Mouse (Mus musculus) stomach, embryonic 16.5 days (tissue): ENCODE results near the gene Coro2a. TPM values are rescaled to one million over a fixed set of nuclear protein-coding genes. Genes with fewer than 3 reads are reported as not detected.

Experiments used
- ATAC-seq: fragments of 200-750 bp; cut with Nextera tagmentation; 2 replicates; pipeline ENCODE4 v1.8.0; 2017; ENCODE audit warnings: moderate number of reproducible peaks, moderate TSS enrichment; ENCODE audit not compliant: insufficient read depth, low FRiP score
- H3K27ac ChIP-seq: fragments of 300-500 bp; sonication (generic); 2 replicates; pipeline ENCODE4 v1.5.1; 2014; ENCODE audit warnings: low read length
- H3K27me3 ChIP-seq: fragments of 300-500 bp; sonication (generic); 2 replicates; pipeline ENCODE4 v1.6.1; 2014; ENCODE audit warnings: low read length, control low read depth, mixed read lengths; ENCODE audit not compliant: control insufficient read depth, insufficient read depth
- H3K36me3 ChIP-seq: fragments of 300-500 bp; sonication (generic); 2 replicates; pipeline ENCODE4 v1.6.1; 2014; ENCODE audit warnings: low read length; ENCODE audit not compliant: control insufficient read depth, insufficient read depth
- H3K4me1 ChIP-seq: fragments of 300-500 bp; sonication (generic); 2 replicates; pipeline ENCODE4 v1.6.1; 2014; ENCODE audit warnings: low read length, control low read depth, mixed read lengths; ENCODE audit not compliant: control insufficient read depth, insufficient read depth
- H3K4me2 ChIP-seq: fragments of 300-500 bp; sonication (generic); 2 replicates; pipeline ENCODE4 v1.6.1; 2014; ENCODE audit warnings: low read depth, low read length, mixed read lengths
- H3K4me3 ChIP-seq: fragments of 300-500 bp; sonication (generic); replicated peaks from 2 replicates; pipeline ENCODE4 v1.5.1; 2014; ENCODE audit warnings: mild to moderate bottlenecking, low read length
- H3K9ac ChIP-seq: fragments of 300-500 bp; sonication (generic); 2 replicates; pipeline ENCODE4 v1.6.1; 2014; ENCODE audit warnings: low read length
- H3K9me3 ChIP-seq: fragments of 300-500 bp; sonication (generic); replicated peaks from 2 replicates; pipeline ENCODE4 v1.6.1; 2016; ENCODE audit warnings: low read length, control low read depth; ENCODE audit not compliant: control insufficient read depth
- WGBS: fragments of 180-500 bp; shearing (Covaris S2); extraction: QIAGEN DNeasy Blood & Tissue Kit; methylation state at CpG from one replicate; pipeline ENCODE4 v1.1.7; 2014; 5-methylcytosine and 5-hydroxymethylcytosine counted together
- polyA plus RNA-seq: library from polyadenylated mRNA; unstranded; fragments of >200 nt; fragmentation: Nextera tagmentation; extraction: Ambion mirVana; gene quantifications from 2 replicates; pipeline ENCODE4 v1.2.1, GENCODE M21; 2015

Gene Coro2a
- polyA plus RNA-seq, 1 experiment from 2014 or later = 26.4 TPM

DNA sequence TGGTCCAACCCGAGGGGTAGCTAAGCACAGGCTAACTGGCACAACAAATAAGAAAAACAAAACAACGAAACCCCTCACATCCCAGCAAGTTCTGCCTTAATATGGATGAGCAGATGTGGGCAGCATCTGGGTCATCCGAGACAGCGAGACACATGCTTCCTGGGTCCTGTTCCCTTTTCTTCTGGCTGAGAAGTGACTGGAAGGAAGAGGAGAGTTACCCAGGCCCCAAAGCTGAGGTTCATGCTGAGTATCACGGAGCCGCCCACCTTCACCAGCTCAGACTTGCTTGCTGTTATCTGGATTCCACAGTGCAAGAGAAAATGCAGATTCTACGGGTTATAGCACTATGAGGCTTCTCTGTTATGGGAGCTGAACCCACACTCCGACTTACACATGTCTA lies 18.9 kb upstream of the Coro2a start:
- no peak overlapping the region for H3K9ac ChIP-seq
- no peaks in the 10 kb centered on the region for H3K9me3 ChIP-seq
- H3K4me2 ChIP-seq = no peak overlapping the region
- H3K27me3 ChIP-seq = no peaks in the 10 kb centered on the region
- no peak overlapping the region for H3K27ac ChIP-seq
- ATAC-seq = no peak
- H3K4me3 ChIP-seq = no peak overlapping the region
- H3K4me1 ChIP-seq = no peaks in the 10 kb centered on the region
- 79% methylated on average over 8 of the region's 8 CpGs for WGBS
- no peaks in the 10 kb centered on the region for H3K36me3 ChIP-seq

DNA sequence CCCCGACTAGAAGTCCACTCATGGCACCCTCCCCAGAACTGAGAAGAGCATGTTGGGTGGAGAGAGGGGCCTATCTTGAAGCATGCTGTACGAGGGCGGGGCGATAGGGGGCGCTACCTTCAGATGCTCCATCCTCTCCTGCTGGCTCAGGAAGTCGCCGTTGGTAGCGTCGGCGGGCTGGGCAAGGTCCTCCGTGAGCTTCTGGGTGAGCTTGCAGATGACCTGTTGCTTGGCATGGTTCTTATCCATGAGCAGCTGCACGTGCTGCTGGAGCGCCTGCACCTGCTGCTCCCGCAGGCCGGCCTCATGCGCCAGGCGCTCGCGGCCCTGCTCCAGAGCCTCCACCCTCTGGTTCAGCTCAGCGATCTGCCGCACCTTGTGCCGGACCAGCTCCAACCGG lies 18.3 kb upstream of the Coro2a start:
- Histone ChIP-seq H3K4me1 (no peaks in the 10 kb centered on the region), H3K4me2 (no peak overlapping the region), H3K9ac (peak overlapping the region; percentile 37; the same call in 1 of the 2 replicates), H3K36me3 (no peaks in the 10 kb centered on the region), H3K9me3 (no peaks in the 10 kb centered on the region), H3K27ac (no peak overlapping the region), H3K4me3 (no peak overlapping the region), H3K27me3 (no peaks in the 10 kb centered on the region)
- 15% methylated on average over 23 of the region's 23 CpGs for WGBS
- ATAC-seq = peak; percentile 29; the same call in 1 of the 2 replicates

DNA sequence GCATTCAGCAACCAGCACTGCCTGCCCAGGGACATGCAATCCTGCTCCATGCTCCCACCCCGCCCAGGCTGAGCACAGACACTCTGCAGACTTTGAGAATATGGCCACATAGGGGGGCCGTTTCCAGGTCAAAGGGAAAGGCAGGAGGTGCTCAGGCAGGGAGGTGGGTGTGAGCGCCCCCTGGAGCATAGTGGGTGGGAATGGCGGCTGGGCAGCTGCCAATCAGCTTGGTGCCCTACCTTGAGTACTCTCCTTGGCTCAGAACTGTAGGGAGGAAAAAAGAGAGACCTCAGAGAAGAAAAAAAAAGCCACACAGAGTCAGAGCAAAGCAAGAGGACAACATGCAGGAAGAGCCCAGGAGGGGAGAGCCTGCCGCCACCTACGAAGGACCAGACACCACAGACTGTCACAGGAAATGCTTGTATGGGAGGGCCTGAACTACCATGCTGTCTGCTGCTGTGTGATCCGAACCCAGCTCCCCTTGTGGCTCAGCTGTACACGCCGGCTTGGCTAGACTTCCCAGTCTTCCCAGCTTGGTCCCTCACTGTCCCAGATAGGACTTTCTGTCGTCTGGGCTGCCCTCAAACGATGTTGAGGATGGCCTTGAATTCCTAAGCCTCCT lies 16.3 kb upstream of the Coro2a start:
- ATAC-seq = no peak
- Histone ChIP-seq H3K4me1 (no peaks in the 10 kb centered on the region), H3K9ac (no peak overlapping the region), H3K27ac (no peak overlapping the region), H3K27me3 (no peaks in the 10 kb centered on the region), H3K4me2 (no peak overlapping the region), H3K9me3 (no peaks in the 10 kb centered on the region), H3K4me3 (no peak overlapping the region), H3K36me3 (no peaks in the 10 kb centered on the region)
- WGBS = 57% methylated on average over 11 of the region's 11 CpGs

- Histone ChIP-seq H3K27ac (no peak overlapping the region), H3K9ac (no peak overlapping the region), H3K27me3 (no peaks in the 10 kb centered on the region), H3K9me3 (no peaks in the 10 kb centered on the region), H3K4me2 (no peak overlapping the region), H3K4me3 (no peak overlapping the region), H3K36me3 (no peaks in the 10 kb centered on the region), H3K4me1 (no peaks in the 10 kb centered on the region)
- 72% methylated on average over 6 of the region's 6 CpGs for WGBS
- ATAC-seq = 0 out of 2 replicates have a peak, but pooled peaks have one; percentile 10
Measured at GRCm38 (mm10) chr4:46617408-46617807, 15.4 kb upstream of the Coro2a start.

GRCm38 (mm10) chr4:46614641-46615040 lies 12.6 kb upstream of the Coro2a start:
- 70% methylated on average over 9 of the region's 9 CpGs for WGBS
- Histone ChIP-seq H3K4me3 (no peak overlapping the region), H3K9ac (no peak overlapping the region), H3K27me3 (no peaks in the 10 kb centered on the region), H3K4me1 (no peaks in the 10 kb centered on the region), H3K9me3 (no peaks in the 10 kb centered on the region), H3K27ac (no peak overlapping the region), H3K4me2 (no peak overlapping the region), H3K36me3 (no peaks in the 10 kb centered on the region)
- no peak for ATAC-seq

DNA sequence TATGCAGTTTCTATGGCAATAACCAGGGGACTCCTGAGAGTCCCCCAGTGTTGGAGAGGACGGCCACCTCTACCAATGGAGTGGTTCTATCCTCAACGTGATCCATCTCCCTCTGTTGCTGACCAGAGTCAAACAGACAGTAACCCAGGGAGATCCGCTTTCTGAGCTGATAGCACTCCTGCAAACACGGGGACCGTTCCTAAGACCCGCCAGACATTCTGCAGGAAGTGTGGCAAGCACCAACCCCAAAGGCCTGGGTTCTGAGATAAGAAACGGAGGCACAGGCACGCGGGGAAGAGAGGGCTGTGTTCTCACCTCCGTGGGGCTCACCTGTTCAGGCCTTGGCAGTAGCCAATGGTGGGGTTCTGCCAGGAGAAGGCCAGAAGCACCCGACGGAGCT lies 11.6 kb upstream of the Coro2a start:
- ATAC-seq = no peak
- WGBS = 66% methylated on average over 12 of the region's 12 CpGs
- no peak overlapping the region for H3K4me3 ChIP-seq

GRCm38 (mm10) chr4:46611181-46611580 lies 9.2 kb upstream of the Coro2a start:
- H3K36me3 ChIP-seq = no peaks in the 10 kb centered on the region
- no peaks in the 10 kb centered on the region for H3K9me3 ChIP-seq
- H3K4me1 ChIP-seq = no peaks in the 10 kb centered on the region
- no peak overlapping the region for H3K4me2 ChIP-seq
- H3K27ac ChIP-seq = no peak overlapping the region
- 2% methylated on average over 4 of the region's 4 CpGs for WGBS
- H3K4me3 ChIP-seq = no peak overlapping the region
- no peak overlapping the region for H3K9ac ChIP-seq
- no peak; the same call in 1 of the 2 replicates for ATAC-seq
- no peaks in the 10 kb centered on the region for H3K27me3 ChIP-seq

More for the DNA sequence above, 11.6 kb upstream of the Coro2a start:
- Histone ChIP-seq H3K27me3 (no peaks in the 10 kb centered on the region), H3K4me1 (no peaks in the 10 kb centered on the region), H3K4me2 (no peak overlapping the region), H3K27ac (no peak overlapping the region), H3K9ac (no peak overlapping the region), H3K36me3 (no peaks in the 10 kb centered on the region), H3K9me3 (no peaks in the 10 kb centered on the region)

- Histone ChIP-seq H3K4me2 (no peak overlapping the region), H3K27me3 (no peaks in the 10 kb centered on the region), H3K9ac (no peak overlapping the region), H3K9me3 (no peaks in the 10 kb centered on the region), H3K27ac (no peak overlapping the region), H3K4me3 (no peak overlapping the region), H3K36me3 (no peaks in the 10 kb centered on the region), H3K4me1 (no peaks in the 10 kb centered on the region)
- ATAC-seq = no peak
- WGBS = 55% methylated on average over 3 of the region's 3 CpGs
Measured at GRCm38 (mm10) chr4:46607601-46608000, 5.6 kb upstream of the Coro2a start.

- Histone ChIP-seq H3K9me3 (no peaks in the 10 kb centered on the region), H3K27me3 (peaks cover 14% of the 10 kb centered on the region), H3K27ac (no peak overlapping the region), H3K4me3 (no peak overlapping the region), H3K9ac (no peak overlapping the region), H3K4me2 (no peak overlapping the region), H3K36me3 (no peaks in the 10 kb centered on the region), H3K4me1 (peaks cover 2% of the 10 kb centered on the region; the same call in 1 of the 2 replicates)
- 53% methylated on average over 11 of the region's 11 CpGs for WGBS
- no peak for ATAC-seq
Measured at GRCm38 (mm10) chr4:46605451-46605850, 3.4 kb upstream of the Coro2a start.
